Mouse (Mus musculus): ENCODE measurements around the gene Nod2. TPM values are rescaled to one million over a fixed set of nuclear protein-coding genes. Genes with fewer than 3 reads are reported as not detected.

The Nod2 gene
- polyA plus RNA-seq (2015; fragmentation: Nextera tagmentation; extraction: Ambion mirVana), result 0.15 and 0.18 TPM in 2 replicates

DNA sequence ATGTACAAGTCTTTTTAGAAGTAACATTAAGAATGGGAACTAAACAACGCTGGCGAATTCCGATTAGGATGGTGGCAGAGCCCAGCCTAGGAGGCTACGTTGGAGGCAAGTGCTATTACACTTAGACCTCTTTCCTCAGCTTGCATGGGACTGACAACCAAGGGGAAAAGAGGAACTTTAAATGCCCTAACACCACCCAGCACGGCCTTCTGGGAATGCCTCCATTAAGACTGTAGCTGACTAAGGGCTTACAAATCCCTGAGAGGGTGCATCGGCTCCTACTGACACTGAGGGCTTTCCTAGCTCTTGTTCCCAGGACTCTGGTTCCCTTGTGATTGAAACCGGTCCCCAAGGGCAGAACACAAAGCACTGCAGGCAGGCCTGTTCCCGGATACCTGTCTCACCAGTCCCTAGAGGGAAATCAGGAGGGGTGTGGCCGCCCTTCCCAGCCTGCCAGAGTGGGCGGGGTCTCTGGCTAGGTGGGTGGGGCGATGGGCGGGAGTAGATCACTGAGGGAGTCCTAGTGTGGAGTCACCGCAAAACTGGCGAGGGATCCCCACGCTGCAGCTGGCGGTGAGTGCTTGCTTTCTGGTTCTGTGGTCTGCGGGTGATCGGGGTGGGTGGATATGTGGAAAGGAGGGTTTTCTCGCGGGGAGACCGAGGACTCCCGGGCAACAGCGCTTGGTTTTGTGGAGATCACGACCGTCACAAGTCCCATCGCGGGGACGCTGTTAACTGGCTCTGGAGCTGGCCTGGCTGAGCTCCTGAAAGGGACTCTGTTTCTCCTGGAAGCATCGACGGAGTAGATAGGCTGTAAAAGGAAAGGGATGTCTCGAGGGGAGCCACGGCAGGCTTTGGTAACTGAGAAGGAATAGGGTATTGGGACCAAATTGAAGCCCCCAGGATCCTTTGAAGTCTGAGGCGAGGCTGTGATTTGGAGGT is at the start of gene Nod2:
TSS of gene Nod2 (plus strand) at position 479 of the 942 bp plus-strand sequence.
- Histone ChIP-seq H3K27me3 (replicated peaks) (no peaks in the 10 kb centered on the region; the same call in 1 of the 2 replicates), H3K4me3 (peak within 1 kb of the TSS; percentile 26), H3K27ac (no peak within 1 kb of the TSS), H3K9me3 (no peaks in the 10 kb centered on the region), H3K9ac (peak within 1 kb of the TSS; percentile 2; the same call in 1 of the 2 replicates), H3K4me1 (peaks cover 12% of the 10 kb centered on the region), H3K4me2 (peak within 1 kb of the TSS; percentile 52), H3K36me3 (replicated peaks) (no peaks in the 10 kb centered on the region)
- 10% methylated on average over 33 of the region's 33 CpGs for WGBS
- no peak; the same call in 1 of the 2 replicates for ATAC-seq (replicated peaks)

DNA sequence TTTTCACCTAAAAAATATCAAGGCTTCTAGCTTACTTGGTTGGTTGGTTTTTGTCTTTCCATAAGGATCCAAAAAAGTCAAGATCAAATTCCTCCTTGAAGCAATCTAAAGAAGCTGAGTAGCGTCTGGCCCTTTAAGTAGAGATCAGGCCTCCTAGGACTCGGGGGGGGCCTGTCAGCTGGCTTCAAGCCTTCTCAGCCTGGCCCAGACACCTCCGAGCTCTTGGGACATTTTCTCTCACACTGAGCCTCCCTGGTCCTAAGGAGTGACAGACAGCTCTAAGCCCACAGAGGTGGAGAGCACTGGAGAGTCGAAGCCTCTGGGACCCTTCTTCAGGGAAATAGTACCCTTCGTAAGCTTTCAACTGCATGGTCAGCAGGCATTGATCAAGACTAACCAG is 48.5 kb upstream of the Nod2 start:
- no peak for ATAC-seq (replicated peaks)
- H3K27me3 ChIP-seq (replicated peaks), result no peaks in the 10 kb centered on the region
- H3K9me3 ChIP-seq, result no peaks in the 10 kb centered on the region
- H3K36me3 ChIP-seq (replicated peaks), result no peaks in the 10 kb centered on the region
- no peak overlapping the region for H3K27ac ChIP-seq
- H3K4me3 ChIP-seq, result no peak overlapping the region
- 61% methylated on average over 5 of the region's 5 CpGs for WGBS
- no peak overlapping the region for H3K9ac ChIP-seq
- H3K4me1 ChIP-seq, result peaks cover 6% of the 10 kb centered on the region
- H3K4me2 ChIP-seq, result no peak overlapping the region

DNA sequence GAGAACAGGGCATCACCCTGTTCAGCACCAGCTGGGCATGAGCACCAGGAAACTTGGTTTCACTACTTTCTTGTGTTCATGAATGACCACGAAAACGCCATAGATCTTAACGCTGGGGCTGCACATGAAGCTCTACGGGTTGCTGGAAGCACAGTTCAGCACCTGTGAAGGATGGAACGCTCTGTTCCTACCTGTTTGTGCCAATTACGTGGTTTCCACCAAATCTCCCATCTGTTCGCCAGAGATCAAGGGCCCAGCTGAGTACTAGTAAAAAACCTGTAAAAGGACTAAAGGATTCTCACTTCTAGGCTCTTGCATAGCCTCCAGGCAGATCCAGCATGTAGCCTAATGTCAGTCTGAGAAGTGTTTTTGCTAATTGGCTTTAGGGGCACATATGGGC is 47.6 kb upstream of the Nod2 start:
- no peak overlapping the region for H3K4me2 ChIP-seq
- no peaks in the 10 kb centered on the region for H3K36me3 ChIP-seq (replicated peaks)
- no peak overlapping the region for H3K4me3 ChIP-seq
- WGBS, result 85% methylated on average over 7 of the region's 7 CpGs
- ATAC-seq (replicated peaks), result no peak
- no peak overlapping the region for H3K9ac ChIP-seq
- no peaks in the 10 kb centered on the region for H3K9me3 ChIP-seq
- no peaks in the 10 kb centered on the region for H3K27me3 ChIP-seq (replicated peaks)
- peaks cover 15% of the 10 kb centered on the region for H3K4me1 ChIP-seq
- H3K27ac ChIP-seq, result no peak overlapping the region

DNA sequence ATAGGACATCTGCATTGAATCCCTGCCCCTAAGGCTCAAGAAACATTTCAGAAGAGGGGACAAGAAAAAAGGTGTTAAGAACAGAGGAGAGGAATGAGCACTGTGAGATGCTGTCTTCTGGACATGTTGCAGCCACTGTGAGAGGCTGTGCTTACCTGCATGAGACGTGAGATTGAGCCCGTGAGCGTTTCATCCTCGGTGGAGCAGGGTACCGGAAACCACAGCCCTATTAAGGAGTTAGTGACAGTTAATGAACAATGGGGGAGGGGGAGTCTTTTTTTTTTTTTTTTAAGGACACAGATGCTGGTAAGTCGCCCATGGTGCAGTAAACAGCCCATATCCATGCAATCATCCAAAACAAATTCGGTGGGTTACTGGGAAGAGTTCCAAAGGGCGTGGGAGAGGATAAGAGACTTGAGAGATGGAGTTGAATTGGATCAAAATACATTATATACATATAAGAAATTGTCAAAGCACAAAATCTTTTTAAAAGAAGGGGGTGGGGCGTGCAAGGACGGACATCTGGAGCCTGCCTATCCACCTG is 43.6 kb upstream of the Nod2 start:
- no peaks in the 10 kb centered on the region for H3K36me3 ChIP-seq (replicated peaks)
- peak overlapping the region; percentile 29 for H3K4me3 ChIP-seq
- peaks cover 29% of the 10 kb centered on the region for H3K4me1 ChIP-seq
- ATAC-seq (replicated peaks), result peak; percentile 35
- H3K9ac ChIP-seq, result no peak overlapping the region; the same call in 1 of the 2 replicates
- no peaks in the 10 kb centered on the region for H3K9me3 ChIP-seq
- H3K27ac ChIP-seq, result peak overlapping the region; percentile 55
- 2% methylated on average over 10 of the region's 10 CpGs for WGBS
- H3K4me2 ChIP-seq, result peak overlapping the region; percentile 54
- H3K27me3 ChIP-seq (replicated peaks), result no peaks in the 10 kb centered on the region

DNA sequence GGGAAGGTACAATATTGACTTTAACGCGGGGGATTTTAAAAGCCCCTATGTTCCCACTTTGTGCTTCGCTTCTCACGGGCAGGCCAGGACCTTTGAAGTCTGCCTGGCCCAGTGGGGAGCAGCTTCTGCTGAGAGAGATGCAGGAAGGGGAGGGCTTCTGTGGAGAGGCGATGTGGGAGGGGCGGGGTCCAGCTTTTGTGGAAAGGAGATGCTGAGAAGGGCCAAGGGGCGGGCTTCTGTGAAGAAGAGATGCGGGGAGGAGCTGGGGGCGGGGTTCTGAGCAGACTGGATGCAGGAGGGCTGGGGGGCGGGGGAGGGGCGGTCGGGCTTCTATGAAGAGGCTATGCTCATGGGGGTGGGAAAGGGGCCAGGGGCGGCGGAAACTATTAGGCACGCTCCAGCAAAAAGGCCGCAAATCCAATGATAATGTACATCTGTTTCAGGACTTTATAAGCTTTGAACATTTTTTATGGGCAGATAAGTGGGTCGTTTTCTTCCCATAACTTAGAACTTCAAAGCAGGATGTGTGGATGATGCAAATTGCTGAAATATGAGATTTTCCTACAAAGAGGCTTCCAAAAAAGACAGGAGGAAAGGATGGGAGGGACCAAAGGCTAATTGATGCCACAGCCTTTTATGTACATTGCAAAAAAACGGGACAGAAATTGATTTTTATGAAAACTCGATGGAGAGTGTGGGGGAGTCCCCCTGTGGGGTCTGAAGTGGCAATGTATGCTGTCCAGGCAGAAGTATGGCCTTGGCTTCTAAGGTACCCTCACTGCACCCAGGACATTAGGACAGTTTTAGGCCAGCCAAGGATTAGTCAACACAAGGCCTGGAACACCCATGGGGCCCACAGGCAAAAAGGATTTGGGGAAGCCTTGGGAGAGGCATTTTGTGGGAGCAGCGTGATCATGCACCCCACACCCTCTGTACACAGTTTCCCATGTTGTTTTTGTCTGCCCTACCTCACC is 42.8 kb upstream of the Nod2 start:
- ATAC-seq (replicated peaks), result peak; percentile 92
- Histone ChIP-seq H3K9me3 (no peaks in the 10 kb centered on the region), H3K27ac (peak overlapping the region; percentile 55), H3K4me2 (peak overlapping the region; percentile 54), H3K9ac (no peak overlapping the region), H3K4me1 (peaks cover 29% of the 10 kb centered on the region), H3K36me3 (replicated peaks) (no peaks in the 10 kb centered on the region), H3K27me3 (replicated peaks) (no peaks in the 10 kb centered on the region), H3K4me3 (peak overlapping the region; percentile 29)
- WGBS, result 3% methylated on average over 20 of the region's 20 CpGs

DNA sequence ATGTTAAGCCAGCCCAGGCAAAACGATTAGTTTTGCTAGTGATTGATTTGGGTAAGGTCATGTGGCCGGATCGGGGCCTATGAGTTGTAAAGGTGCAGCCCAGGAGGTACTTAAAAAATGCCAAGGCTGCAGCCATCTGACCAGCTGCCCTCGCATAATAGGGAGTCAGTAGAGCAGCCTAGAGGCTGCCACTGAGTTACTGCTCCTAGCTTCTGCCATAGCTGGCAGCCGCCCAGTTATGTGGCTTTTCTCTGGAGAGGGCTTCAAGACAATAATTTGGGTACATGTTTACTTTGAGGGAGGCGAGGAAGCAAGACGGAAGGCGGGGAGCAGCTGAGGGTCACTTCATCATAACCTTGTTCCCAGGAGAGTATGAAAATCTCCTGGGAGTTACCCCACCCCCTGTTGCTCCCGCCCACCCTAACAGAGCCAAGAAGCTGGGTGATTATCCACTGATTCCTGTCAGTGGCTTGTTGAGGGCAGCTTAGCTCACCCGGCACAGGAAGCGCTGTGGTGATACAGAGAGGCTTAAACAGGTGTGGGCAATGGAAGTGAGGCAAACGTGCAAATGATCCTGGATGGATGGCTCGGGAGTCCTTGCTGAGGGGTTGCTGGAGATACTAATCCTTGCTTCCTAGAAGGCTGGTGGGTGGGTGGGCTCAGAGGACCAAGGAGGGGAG is 41.6 kb upstream of the Nod2 start:
- WGBS, result 34% methylated on average over 13 of the region's 13 CpGs

DNA sequence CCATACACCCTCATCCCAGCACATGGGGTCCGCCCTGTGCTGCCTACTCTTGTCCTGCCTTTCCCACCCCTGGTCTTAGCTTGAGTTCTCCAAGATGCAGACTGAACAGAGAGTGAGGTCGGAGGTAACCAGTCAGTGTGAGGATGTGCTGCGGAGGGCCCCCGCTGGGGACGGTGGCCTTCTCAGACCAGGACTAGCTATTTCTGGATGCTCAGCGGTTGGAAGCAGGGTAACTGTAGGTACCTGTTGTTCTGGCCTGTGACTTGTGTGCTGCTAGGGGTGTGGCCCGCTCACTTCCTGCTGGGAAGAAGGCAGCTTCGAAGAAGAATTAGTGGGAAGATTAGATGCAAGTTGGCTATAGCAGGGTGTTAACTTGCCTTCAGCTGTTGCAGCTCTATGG is 38.1 kb upstream of the Nod2 start:
- H3K27ac ChIP-seq, result no peak overlapping the region
- 0 out of 2 replicates have a peak, but pooled peaks cover 2% of the 10 kb centered on the region for H3K27me3 ChIP-seq (replicated peaks)
- no peaks in the 10 kb centered on the region for H3K9me3 ChIP-seq
- H3K36me3 ChIP-seq (replicated peaks), result no peaks in the 10 kb centered on the region
- H3K4me2 ChIP-seq, result no peak overlapping the region
- ATAC-seq (replicated peaks), result no peak
- no peak overlapping the region for H3K4me3 ChIP-seq
- peaks cover 18% of the 10 kb centered on the region for H3K4me1 ChIP-seq
- WGBS, result 80% methylated on average over 8 of the region's 8 CpGs
- no peak overlapping the region for H3K9ac ChIP-seq

More for the DNA sequence above, 41.6 kb upstream of the Nod2 start:
- H3K4me3 ChIP-seq, result no peak overlapping the region
- ATAC-seq (replicated peaks), result no peak
- H3K27me3 ChIP-seq (replicated peaks), result 0 out of 2 replicates have a peak, but pooled peaks cover 2% of the 10 kb centered on the region
- H3K4me1 ChIP-seq, result peaks cover 29% of the 10 kb centered on the region
- H3K4me2 ChIP-seq, result no peak overlapping the region
- no peaks in the 10 kb centered on the region for H3K9me3 ChIP-seq
- no peak overlapping the region for H3K9ac ChIP-seq
- H3K36me3 ChIP-seq (replicated peaks), result no peaks in the 10 kb centered on the region
- H3K27ac ChIP-seq, result no peak overlapping the region

DNA sequence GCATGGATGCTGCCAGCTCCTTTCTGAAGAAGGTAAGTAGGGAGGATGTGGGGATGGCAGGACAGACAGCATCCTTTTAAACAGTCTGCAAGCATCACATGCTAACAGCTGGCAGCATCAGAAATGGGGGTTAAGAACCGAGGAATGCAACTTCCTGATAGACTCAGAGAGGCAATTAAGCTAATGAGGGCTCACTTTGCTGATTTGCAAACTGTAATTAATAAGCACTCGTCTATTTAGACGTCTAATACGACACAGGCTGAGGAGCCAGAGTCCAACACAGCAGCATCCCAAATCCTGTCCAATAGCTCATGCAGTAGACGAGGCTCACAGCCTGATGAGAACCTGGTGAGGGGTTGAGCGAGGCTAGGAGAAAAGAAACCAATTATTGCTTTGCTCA is 36.8 kb upstream of the Nod2 start:
- no peak for ATAC-seq (replicated peaks)
- H3K4me1 ChIP-seq, result peaks cover 6% of the 10 kb centered on the region

DNA sequence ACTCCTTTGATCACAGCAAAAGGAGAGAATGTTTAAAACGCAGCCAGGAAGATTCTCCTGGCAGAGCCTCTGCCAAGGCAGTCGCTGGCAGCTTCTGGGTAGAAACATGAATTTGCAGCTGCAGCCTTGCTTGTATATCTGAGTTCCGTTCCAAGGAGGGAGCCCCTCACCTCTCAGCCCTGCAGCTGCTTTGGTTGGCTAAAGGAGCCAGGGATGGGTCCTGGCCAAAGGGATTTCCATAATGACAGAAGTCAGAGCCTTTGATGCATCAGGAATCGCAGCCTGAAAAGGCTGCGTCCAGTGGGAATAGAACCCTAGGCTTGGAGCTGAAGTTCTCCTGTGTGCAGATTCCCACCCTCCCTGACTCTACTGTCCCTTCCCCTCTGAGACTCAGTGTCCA is 32.1 kb upstream of the Nod2 start:
- H3K4me3 ChIP-seq, result no peak overlapping the region
- no peaks in the 10 kb centered on the region for H3K9me3 ChIP-seq
- no peak overlapping the region for H3K4me2 ChIP-seq
- H3K27me3 ChIP-seq (replicated peaks), result 0 out of 2 replicates have a peak, but pooled peaks cover 4% of the 10 kb centered on the region
- WGBS, result 61% methylated on average over 5 of the region's 5 CpGs
- ATAC-seq (replicated peaks), result no peak
- no peaks in the 10 kb centered on the region for H3K4me1 ChIP-seq
- H3K27ac ChIP-seq, result no peak overlapping the region
- no peaks in the 10 kb centered on the region for H3K36me3 ChIP-seq (replicated peaks)
- no peak overlapping the region; the same call in 1 of the 2 replicates for H3K9ac ChIP-seq

More for the DNA sequence above, 36.8 kb upstream of the Nod2 start:
- WGBS, result 66% methylated on average over 6 of the region's 6 CpGs
- Histone ChIP-seq H3K27ac (no peak overlapping the region), H3K4me3 (no peak overlapping the region), H3K36me3 (replicated peaks) (no peaks in the 10 kb centered on the region), H3K27me3 (replicated peaks) (0 out of 2 replicates have a peak, but pooled peaks cover 2% of the 10 kb centered on the region), H3K9me3 (no peaks in the 10 kb centered on the region), H3K9ac (no peak overlapping the region), H3K4me2 (no peak overlapping the region)

DNA sequence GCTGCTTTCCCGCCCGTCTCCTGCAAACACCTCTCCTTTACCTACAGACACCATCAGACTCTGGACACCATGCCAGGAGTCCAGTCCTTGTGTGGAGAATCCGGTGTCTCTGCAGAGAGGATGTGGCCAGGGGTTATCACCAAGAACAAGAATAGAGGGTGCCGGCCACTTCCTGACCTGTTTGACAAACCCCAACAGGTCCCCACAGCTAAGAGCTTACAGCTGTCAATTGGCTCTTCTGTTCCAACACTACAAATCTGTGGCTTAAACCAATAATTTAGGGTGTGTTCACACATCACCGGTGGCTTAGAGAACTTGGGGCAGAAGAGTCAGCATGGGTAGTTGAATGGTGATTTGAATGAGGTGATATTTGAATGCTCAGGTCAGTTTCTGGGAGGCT is 28.5 kb upstream of the Nod2 start:
- Histone ChIP-seq H3K27ac (no peak overlapping the region), H3K27me3 (replicated peaks) (peaks cover 15% of the 10 kb centered on the region), H3K36me3 (replicated peaks) (no peaks in the 10 kb centered on the region), H3K4me2 (no peak overlapping the region), H3K4me1 (no peaks in the 10 kb centered on the region; the same call in 1 of the 2 replicates), H3K9ac (no peak overlapping the region), H3K4me3 (no peak overlapping the region), H3K9me3 (no peaks in the 10 kb centered on the region)
- no peak for ATAC-seq (replicated peaks)
- 87% methylated on average over 5 of the region's 5 CpGs for WGBS

DNA sequence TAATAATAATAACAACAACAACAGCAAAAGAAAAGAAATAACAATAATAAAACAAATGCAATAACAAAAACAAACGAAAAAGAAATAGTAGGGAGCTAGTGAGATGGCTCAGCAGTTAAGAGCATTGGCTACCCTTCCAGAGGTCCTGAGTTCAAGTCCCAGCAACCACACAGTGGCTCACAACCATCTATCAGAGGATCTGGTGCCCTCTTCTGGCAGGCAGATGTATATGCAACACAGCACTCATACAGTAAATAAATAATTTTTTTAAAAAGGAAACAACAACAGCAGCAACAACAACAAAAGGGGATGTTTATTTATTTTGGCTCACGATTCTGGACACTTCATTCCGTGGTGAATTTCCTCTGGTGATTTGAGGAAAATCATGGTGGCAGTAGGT is 27.6 kb upstream of the Nod2 start:
- 76% methylated on average over 3 of the region's 3 CpGs for WGBS
- Histone ChIP-seq H3K27ac (no peak overlapping the region), H3K9ac (no peak overlapping the region), H3K9me3 (no peaks in the 10 kb centered on the region), H3K4me2 (no peak overlapping the region), H3K27me3 (replicated peaks) (peaks cover 15% of the 10 kb centered on the region), H3K4me3 (no peak overlapping the region), H3K36me3 (replicated peaks) (no peaks in the 10 kb centered on the region), H3K4me1 (no peaks in the 10 kb centered on the region; the same call in 1 of the 2 replicates)
- ATAC-seq (replicated peaks), result no peak

All from midbrain, embryonic 15.5 days (tissue).